Mouse (Mus musculus): ENCODE results near the gene Arid1b. TPM values are rescaled to one million over a fixed set of nuclear protein-coding genes. Genes with fewer than 3 reads are reported as not detected.
A peak's percentile ranks its signal among the peaks of the same experiment; 100 is the strongest.

The Arid1b gene
- polyA plus RNA-seq, 1 experiment from 2014 or later, result 12.5 TPM

DNA sequence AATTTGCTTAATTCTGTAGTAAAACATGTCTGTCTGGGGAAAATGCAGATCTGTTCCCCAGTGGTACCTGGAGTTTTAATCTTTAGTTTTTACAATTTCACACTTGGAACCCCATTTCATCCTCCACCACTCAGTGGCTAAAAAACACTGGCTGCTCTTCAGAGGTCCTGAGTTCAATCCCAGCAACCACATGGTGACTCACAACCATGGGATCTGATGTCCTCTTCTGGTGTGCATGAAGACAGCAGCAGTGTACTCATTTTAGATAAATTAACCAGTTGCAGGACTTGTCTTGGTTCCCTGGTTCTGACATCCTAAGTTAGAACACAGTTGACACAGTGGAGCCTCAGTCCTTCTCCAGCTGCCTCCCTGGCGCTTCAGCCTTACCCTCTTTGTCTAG, 239.9 kb downstream of the Arid1b start:
- WGBS, result 88% methylated on average over 1 of the region's 1 CpGs
- H3K4me1 ChIP-seq, result peaks cover 99% of the 10 kb centered on the region
- no peaks in the 10 kb centered on the region for H3K27me3 ChIP-seq (ENCODE audit: low read depth, poor library complexity, severe bottlenecking)
- no peaks in the 10 kb centered on the region for H3K36me3 ChIP-seq
- H3K27ac ChIP-seq, result peak overlapping the region; percentile 82
- no peaks in the 10 kb centered on the region for H3K9me3 ChIP-seq (replicated peaks)
- H3K4me3 ChIP-seq, result no peak overlapping the region
- no peak for DNase-seq (ENCODE audit: low spot score)

DNA sequence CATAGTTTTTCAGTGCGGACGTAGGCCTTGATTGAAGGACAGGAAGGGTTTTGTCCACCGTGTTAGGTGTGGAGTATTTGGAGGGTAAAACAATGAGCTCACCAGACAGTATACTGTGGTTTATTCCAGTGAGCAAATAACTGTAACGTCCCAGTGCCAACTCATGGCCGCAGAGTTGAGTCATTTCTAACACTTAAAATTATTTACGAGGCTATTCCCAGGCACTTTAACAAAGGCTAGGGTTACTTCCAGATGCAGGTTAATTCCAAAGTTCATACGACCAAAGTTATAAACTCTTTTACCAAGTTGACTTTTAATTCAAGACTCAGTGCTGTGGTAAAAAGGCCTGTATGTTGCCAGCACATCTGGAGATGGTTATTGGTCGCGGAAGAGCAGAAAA, 240.9 kb downstream of the Arid1b start:
- Histone ChIP-seq H3K4me1 (peaks cover 98% of the 10 kb centered on the region), H3K27me3 (ENCODE audit: low read depth, poor library complexity, severe bottlenecking) (no peaks in the 10 kb centered on the region), H3K36me3 (no peaks in the 10 kb centered on the region), H3K9me3 (replicated peaks) (no peaks in the 10 kb centered on the region), H3K27ac (peak overlapping the region; percentile 82), H3K4me3 (no peak overlapping the region)
- 42% methylated on average over 9 of the region's 9 CpGs for WGBS
- DNase-seq (ENCODE audit: low spot score), result no peak

DNA sequence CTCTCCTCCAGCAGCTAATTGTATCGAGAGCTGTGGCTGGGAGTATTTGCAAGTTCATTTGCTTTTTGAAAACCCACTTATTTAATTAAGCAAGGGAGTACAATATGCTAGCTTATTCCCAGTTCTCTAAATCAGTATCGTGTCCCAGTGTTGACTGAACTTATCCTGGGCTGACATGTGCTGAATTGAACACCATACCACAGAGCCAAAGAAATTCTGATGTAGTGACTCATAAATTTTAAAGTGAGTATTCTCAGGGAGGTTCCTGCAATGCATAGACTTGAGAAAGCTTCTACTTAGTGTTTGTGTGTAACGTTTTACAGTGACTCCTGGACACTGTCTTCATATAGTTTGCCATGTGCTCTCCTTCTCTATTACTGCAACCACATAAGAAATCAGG, 243.6 kb downstream of the Arid1b start:
- Histone ChIP-seq H3K4me1 (peaks cover 71% of the 10 kb centered on the region), H3K36me3 (peaks cover 3% of the 10 kb centered on the region), H3K4me3 (no peak overlapping the region), H3K27ac (peak overlapping the region; percentile 82; the same call in 1 of the 2 replicates), H3K9me3 (replicated peaks) (no peaks in the 10 kb centered on the region), H3K27me3 (ENCODE audit: low read depth, poor library complexity, severe bottlenecking) (no peaks in the 10 kb centered on the region)
- 84% methylated on average over 3 of the region's 3 CpGs for WGBS
- DNase-seq (ENCODE audit: low spot score), result no peak

DNA sequence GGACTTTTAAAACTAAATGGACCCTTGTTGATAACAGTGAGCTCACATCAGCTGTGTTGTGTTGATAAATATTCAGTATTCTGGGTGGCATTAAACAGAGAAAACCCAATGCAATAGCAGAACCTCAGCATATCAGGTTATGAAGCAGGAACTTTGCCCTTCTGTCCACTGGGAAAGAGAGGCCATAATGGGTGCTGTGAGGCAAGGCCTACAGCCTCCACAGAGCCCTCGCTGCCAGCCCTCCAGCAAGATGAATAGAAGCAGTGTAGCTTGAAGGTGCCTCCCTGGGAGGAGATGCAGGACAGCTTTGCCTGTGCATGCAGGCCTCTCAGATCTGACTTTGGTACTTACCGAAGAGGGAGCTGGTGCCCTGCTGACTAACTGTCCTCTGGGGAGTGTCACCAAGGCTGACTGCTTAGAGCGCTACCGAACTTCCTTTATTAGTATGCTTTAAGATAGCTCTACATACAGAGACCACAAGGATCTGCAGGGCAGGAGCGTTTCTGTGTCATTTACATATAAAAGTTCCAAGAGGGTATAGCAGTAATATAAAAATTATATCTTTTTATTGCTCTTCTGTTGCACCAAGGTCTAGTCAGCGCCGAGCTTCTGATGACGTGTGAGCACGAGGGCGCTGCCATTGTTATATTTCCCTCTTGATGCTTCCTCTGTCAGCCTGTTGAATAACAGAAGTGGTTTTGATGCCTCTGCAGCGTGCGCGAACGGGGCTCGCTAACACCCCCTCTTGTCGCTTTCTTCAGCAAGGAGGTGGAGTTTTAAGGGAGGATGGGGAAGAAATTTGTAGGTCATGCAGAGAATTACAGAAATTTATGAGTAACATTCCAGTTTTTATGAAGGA, 244.5 kb downstream of the Arid1b start:
- WGBS, result 89% methylated on average over 16 of the region's 16 CpGs
- DNase-seq (ENCODE audit: low spot score), result no peak

DNA sequence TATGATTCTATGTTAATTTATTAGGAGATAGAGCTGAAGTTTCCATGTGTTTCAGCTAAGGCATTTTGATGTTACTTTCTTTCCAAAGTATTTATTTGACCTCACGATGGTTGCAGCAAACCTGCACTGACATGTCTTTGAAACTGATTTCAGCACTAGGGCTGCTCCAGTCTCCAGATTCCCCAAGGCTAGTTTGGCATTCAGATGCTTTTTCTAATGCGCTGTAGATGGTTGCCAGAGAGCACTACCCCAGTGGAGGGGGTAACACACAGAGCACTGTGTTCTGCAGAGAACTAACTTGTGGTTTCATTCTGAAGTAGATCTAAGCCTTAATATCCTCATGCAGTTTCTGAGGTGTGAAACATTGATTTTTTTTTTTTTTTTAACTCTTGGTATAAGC, 250.4 kb downstream of the Arid1b start:
- 89% methylated on average over 2 of the region's 2 CpGs for WGBS
- no peak overlapping the region for H3K27ac ChIP-seq
- DNase-seq (ENCODE audit: low spot score), result no peak
- no peaks in the 10 kb centered on the region for H3K27me3 ChIP-seq (ENCODE audit: low read depth, poor library complexity, severe bottlenecking)
- peaks cover 34% of the 10 kb centered on the region for H3K4me1 ChIP-seq
- no peaks in the 10 kb centered on the region; the same call in 1 of the 2 replicates for H3K9me3 ChIP-seq (replicated peaks)
- peaks cover 13% of the 10 kb centered on the region for H3K36me3 ChIP-seq
- no peak overlapping the region for H3K4me3 ChIP-seq

More for the DNA sequence above, 244.5 kb downstream of the Arid1b start:
- no peaks in the 10 kb centered on the region for H3K9me3 ChIP-seq (replicated peaks)
- peaks cover 5% of the 10 kb centered on the region for H3K36me3 ChIP-seq
- H3K27me3 ChIP-seq (ENCODE audit: low read depth, poor library complexity, severe bottlenecking), result no peaks in the 10 kb centered on the region
- H3K4me1 ChIP-seq, result peaks cover 62% of the 10 kb centered on the region
- no peak overlapping the region for H3K4me3 ChIP-seq
- no peak overlapping the region; the same call in 1 of the 2 replicates for H3K27ac ChIP-seq

- no peak for DNase-seq (ENCODE audit: low spot score)
- Histone ChIP-seq H3K9me3 (replicated peaks) (no peaks in the 10 kb centered on the region; the same call in 1 of the 2 replicates), H3K36me3 (peaks cover 18% of the 10 kb centered on the region), H3K4me3 (no peak overlapping the region), H3K27me3 (ENCODE audit: low read depth, poor library complexity, severe bottlenecking) (no peaks in the 10 kb centered on the region), H3K4me1 (peaks cover 44% of the 10 kb centered on the region), H3K27ac (no peak overlapping the region)
- 93% methylated on average over 11 of the region's 11 CpGs for WGBS
Observed at GRCm38 (mm10) chr17:5246688-5247087, 252.6 kb downstream of the Arid1b start.

DNA sequence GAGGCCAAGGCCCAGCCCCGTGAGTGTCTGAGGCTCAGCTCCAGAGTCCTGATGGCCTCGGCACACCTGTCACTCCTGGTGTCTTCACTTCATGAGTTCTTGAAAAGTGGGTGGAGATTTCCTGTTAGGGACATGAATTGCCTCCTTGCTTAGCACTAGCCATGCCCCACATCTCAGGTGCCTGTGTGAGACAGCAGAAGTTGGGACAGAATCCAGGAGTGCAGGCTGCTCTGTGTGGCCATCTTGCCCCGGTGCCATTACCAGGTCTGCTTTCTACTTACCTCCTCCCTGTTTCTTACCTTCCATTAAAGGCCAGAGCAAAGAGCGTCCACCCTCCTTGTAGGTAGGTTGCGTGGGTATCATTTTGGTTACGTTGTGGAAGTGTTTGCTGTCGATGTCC, 253.1 kb downstream of the Arid1b start:
- Histone ChIP-seq H3K4me1 (peaks cover 44% of the 10 kb centered on the region), H3K36me3 (peaks cover 18% of the 10 kb centered on the region), H3K4me3 (no peak overlapping the region), H3K27me3 (ENCODE audit: low read depth, poor library complexity, severe bottlenecking) (no peaks in the 10 kb centered on the region), H3K9me3 (replicated peaks) (no peaks in the 10 kb centered on the region; the same call in 1 of the 2 replicates), H3K27ac (no peak overlapping the region)
- WGBS, result 95% methylated on average over 7 of the region's 7 CpGs
- no peak for DNase-seq (ENCODE audit: low spot score)

DNA sequence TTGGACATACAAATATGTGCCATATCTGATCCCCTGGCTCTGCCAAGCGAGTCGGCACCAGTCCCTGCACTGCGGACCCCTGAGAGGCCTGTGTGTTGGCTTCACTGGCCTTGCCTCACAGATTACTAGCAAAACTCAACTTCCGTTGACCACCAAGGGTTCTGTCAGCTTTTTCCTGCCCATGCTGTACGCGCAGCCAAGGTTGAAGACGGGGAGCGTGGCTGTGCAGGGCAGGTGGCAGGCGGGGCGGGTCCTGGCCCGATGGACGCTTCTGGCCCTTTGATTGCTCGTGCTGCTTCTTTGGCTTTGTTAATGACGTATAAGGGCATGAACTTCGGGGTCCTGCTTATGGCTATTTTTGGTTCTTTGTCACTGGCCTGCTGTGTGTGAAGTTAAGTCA, 253.6 kb downstream of the Arid1b start:
- Histone ChIP-seq H3K4me3 (no peak overlapping the region), H3K36me3 (peaks cover 16% of the 10 kb centered on the region), H3K4me1 (peaks cover 44% of the 10 kb centered on the region), H3K9me3 (replicated peaks) (no peaks in the 10 kb centered on the region; the same call in 1 of the 2 replicates), H3K27me3 (ENCODE audit: low read depth, poor library complexity, severe bottlenecking) (no peaks in the 10 kb centered on the region), H3K27ac (no peak overlapping the region; the same call in 1 of the 2 replicates)
- WGBS, result 85% methylated on average over 15 of the region's 15 CpGs
- DNase-seq (ENCODE audit: low spot score), result no peak

- WGBS, result 48% methylated on average over 17 of the region's 17 CpGs
- no peaks in the 10 kb centered on the region for H3K27me3 ChIP-seq (ENCODE audit: low read depth, poor library complexity, severe bottlenecking)
- no peak for DNase-seq (ENCODE audit: low spot score)
- H3K4me1 ChIP-seq, result peaks cover 44% of the 10 kb centered on the region
- peaks cover 13% of the 10 kb centered on the region for H3K36me3 ChIP-seq
- H3K27ac ChIP-seq, result peak overlapping the region; percentile 64
- H3K9me3 ChIP-seq (replicated peaks), result no peaks in the 10 kb centered on the region; the same call in 1 of the 2 replicates
- H3K4me3 ChIP-seq, result no peak overlapping the region
Observed at GRCm38 (mm10) chr17:5248957-5249656, 255.0 kb downstream of the Arid1b start.

GRCm38 (mm10) chr17:5249681-5250180, 255.6 kb downstream of the Arid1b start:
- no peaks in the 10 kb centered on the region; the same call in 1 of the 2 replicates for H3K9me3 ChIP-seq (replicated peaks)
- 82% methylated on average over 9 of the region's 9 CpGs for whole genome bisulfite sequencing
- no peaks in the 10 kb centered on the region for H3K27me3 ChIP-seq (ENCODE audit: low read depth, poor library complexity, severe bottlenecking)
- H3K27ac ChIP-seq, result no peak overlapping the region
- H3K36me3 ChIP-seq, result peaks cover 13% of the 10 kb centered on the region
- H3K4me3 ChIP-seq, result no peak overlapping the region
- H3K4me1 ChIP-seq, result peaks cover 49% of the 10 kb centered on the region
- DNase-seq (ENCODE audit: low spot score), result no peak

DNA sequence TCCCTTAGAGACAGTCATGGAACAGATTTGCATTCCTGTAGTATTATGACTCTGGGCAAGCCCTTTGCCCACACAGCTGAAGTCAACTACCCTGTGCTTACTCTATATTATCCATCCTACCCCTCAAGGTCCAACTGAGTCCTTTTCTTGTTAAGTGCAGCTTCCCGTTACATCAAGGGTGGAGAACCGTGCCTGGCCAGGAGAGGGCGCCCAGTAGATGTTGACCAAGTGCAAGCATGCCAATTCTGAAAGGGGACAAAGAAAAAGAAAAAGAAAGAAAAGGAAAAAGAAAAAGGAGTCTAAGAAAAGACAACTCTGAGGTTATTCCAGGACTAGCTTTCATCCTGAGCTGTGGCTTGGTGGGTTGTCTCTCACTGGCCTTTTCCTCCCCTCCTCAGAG, 258.3 kb downstream of the Arid1b start:
- DNase-seq (ENCODE audit: low spot score), result peak; percentile 82
- Histone ChIP-seq H3K4me1 (peaks cover 42% of the 10 kb centered on the region), H3K4me3 (no peak overlapping the region), H3K9me3 (replicated peaks) (no peaks in the 10 kb centered on the region; the same call in 1 of the 2 replicates), H3K36me3 (peaks cover 6% of the 10 kb centered on the region; the same call in 1 of the 2 replicates), H3K27ac (peak overlapping the region; percentile 51; the same call in 1 of the 2 replicates), H3K27me3 (ENCODE audit: low read depth, poor library complexity, severe bottlenecking) (no peaks in the 10 kb centered on the region)
- 21% methylated on average over 3 of the region's 3 CpGs for WGBS

- no peak overlapping the region for H3K4me3 ChIP-seq
- peak overlapping the region; percentile 54; the same call in 1 of the 2 replicates for H3K27ac ChIP-seq
- H3K27me3 ChIP-seq (ENCODE audit: low read depth, poor library complexity, severe bottlenecking), result no peaks in the 10 kb centered on the region
- peaks cover 4% of the 10 kb centered on the region; the same call in 1 of the 2 replicates for H3K36me3 ChIP-seq
- no peak for DNase-seq (ENCODE audit: low spot score)
- peaks cover 18% of the 10 kb centered on the region for H3K4me1 ChIP-seq
- H3K9me3 ChIP-seq (replicated peaks), result no peaks in the 10 kb centered on the region
- WGBS, result 86% methylated on average over 16 of the region's 16 CpGs
Observed at GRCm38 (mm10) chr17:5254717-5255617, 260.8 kb downstream of the Arid1b start.
